Mouse (Mus musculus): ENCODE measurements around the gene Gm20696.

GRCm38 (mm10) chr6:99644386-99644785 is 22.2 kb downstream of the Gm20696 start:
- TF ChIP-seq CTCF (IDR thresholded peaks at IDR 0.05; ENCODE audit: low read depth, low read length) (no peak), POLR2A (IDR thresholded peaks at IDR 0.05; ENCODE audit: insufficient read depth, low read length) (no peak), EP300 (IDR thresholded peaks at IDR 0.05; ENCODE audit: insufficient read depth, low read depth, low read length) (no peak)

Measured in ES-Bruce4 (cell line).